Mouse (Mus musculus): ENCODE data around the gene Clk2. TPM values are rescaled to one million over a fixed set of nuclear protein-coding genes. Genes with fewer than 3 reads are reported as not detected.

The Clk2 gene
- total RNA-seq (2021) = 10 to 100 TPM; 55.2 to 55.7 TPM
- long read RNA-seq, experiment 1, transcript Clk2-203 (13 exons, 2,112 nt) = major isoform, 15 of 61 reads
- long read RNA-seq, experiment 1, transcript Clk2-202 (13 exons, 2,154 nt) = minor isoform, 9 of 61 reads
- long read RNA-seq, experiment 1, partial matches to known transcripts = 18 of 61 reads
- long read RNA-seq, experiment 1, other reads (novel, unspliced or antisense) = 17 of 61 reads
- long read RNA-seq, experiment 2, partial matches to known transcripts = 8 of 23 reads
- long read RNA-seq, experiment 2, other reads (novel, unspliced or antisense) = 7 of 23 reads

DNA sequence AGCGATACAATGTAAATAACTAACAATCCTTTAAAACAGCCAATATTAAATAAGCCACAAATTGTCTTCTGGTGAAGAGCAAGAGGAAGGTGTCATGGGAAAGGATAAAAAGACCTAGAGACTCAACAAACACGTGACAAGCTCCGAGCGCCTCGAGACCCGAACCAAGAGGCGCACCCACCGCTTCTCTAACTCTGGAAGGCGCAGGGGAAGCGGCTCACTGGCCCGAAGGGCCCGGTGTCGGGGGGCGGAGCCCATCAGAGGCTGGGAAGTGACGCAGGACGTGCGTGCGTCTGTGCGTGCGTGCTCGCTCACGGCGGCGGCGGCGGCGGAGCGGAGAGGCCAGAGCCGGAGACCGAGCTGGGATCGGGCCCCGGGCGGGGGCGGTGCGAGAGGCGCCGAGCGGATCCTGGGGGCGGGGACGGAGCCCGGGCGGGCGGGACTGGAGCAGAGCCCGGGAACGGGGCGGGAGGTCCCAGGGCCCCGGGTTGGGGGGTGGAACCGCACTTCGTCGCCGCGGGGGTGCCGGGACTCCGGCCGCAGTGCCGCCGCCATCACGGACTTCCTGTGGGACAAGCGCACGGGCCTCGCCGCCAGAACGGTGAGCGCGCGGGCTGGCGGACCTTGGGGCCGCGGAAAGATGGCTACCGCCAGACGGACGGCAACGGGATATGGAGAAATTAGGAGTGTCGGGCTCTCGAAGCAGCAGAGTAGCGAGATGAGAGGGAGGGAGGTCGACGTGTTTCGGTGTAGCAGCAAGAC, at the start of gene Clk2:
Clk2 (plus strand) TSS at position 290 of the 762 bp plus-strand sequence.
- DNase-seq = peak; percentile 97 to 98

- DNase-seq = peak in 1 of 2 experiments; percentile 49
These were observed 49.1 kb upstream of the Clk2 start for GRCm38 (mm10) chr3:89115522-89115921.

- peak; percentile 71 to 78 for DNase-seq
These were observed 41.3 kb upstream of the Clk2 start for GRCm38 (mm10) chr3:89123313-89123712.

- peak; percentile 73 to 80 for DNase-seq
These were observed 40.4 kb upstream of the Clk2 start for GRCm38 (mm10) chr3:89124241-89124640.

DNA sequence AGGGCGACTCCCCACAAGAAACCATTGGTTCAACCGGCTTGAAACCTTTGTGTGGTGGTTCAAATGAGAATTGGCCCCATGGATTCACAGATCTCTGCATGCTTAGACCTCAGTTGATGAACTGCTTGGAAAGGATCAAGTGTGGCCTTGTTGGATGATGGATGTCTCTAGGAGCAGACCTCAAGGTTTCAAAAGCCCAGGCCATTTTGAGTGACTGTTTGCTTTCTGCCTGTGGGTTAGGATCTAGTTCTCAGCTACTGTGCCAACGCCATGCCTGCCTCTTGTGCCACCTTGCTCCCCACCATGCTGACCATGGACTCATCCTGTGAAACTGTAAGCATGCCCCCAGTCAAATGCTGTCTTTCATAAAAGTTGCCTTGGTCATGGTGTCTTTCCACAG, 38.6 kb upstream of the Clk2 start:
- peak; percentile 15 to 25 for DNase-seq

- peak; percentile 44 to 50 for DNase-seq
These were observed 34.7 kb upstream of the Clk2 start for GRCm38 (mm10) chr3:89129908-89130307.

- no peak for DNase-seq
These were observed 32.8 kb upstream of the Clk2 start for GRCm38 (mm10) chr3:89131816-89132215.

GRCm38 (mm10) chr3:89132285-89133062, 32.1 kb upstream of the Clk2 start:
- peak; percentile 70 to 75 for DNase-seq

- no peak for DNase-seq
These were observed 31.5 kb upstream of the Clk2 start for GRCm38 (mm10) chr3:89133063-89133450.

- no peak for DNase-seq
These were observed 30.8 kb upstream of the Clk2 start for GRCm38 (mm10) chr3:89133752-89134151.

- no peak for DNase-seq
These were observed 28.6 kb upstream of the Clk2 start, which contains the start of gene Pklr for GRCm38 (mm10) chr3:89135958-89136357. Gene Pklr, plus strand, starts transcription at chr3:89136142.

GRCm38 (mm10) chr3:89136365-89136764, 28.2 kb upstream of the Clk2 start:
- no peak for DNase-seq

DNA sequence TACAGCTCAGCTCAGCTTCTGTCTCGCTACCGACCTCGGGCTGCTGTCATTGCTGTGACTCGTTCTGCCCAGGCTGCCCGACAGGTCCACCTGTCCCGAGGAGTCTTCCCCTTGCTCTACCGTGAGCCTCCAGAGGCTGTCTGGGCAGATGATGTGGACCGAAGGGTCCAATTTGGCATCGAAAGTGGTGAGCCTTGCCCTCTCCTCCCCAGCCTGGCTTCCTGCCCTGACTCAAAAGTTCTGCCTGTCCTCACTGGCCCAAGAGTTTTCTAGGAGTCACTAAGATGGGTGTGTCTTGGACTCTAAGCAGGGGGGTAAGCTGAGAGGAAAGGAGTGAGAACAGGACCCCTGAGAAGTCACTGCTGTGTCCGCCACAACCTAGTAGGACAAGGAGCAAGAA, 19.8 kb upstream of the Clk2 start:
- DNase-seq = no peak

GRCm38 (mm10) chr3:89145566-89145965, 19.0 kb upstream of the Clk2 start:
- no peak for DNase-seq

DNA sequence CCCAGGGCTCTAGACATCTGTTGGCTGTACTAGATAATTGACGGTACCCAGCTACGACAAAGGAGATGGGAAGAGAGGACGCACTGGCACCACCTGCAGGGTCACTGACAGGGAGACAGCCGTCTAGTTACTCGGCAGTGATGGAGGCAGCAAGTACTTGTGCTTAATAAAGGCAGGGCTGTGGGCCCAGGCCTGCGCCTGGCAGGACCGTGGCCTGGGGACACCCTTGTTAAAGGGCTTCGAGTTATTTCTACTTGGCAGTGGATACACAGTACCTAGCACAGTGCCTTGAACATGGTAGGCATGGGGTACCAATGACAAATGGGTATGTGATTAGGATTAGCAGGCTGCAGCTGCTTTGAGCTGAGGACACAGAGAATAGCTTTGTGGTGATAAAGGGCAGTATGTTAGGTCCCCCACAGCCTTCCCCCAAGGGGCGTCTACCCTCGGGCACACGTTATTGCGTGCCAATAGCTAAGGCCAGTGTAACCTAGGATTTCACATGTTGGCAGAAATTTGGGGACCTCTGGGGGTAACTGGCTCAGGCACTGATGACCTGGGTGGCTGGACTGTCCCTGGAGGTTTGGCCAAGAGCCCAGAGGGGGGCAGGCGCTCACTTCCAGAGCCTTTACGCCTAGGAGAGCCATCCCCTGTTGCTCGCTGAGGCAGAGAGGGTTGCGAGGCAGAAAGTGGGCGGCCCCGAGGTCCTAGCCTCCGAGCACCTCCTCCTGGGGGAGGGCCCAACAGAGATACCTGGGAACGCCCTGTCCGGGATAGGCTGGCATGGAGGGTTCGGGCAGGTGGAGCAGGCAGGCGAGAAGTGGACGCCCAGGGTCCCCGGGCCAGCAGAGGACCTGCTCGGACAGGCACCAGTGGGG, 17.3 kb upstream of the Clk2 start:
- peak; percentile 42 to 48 for DNase-seq

GRCm38 (mm10) chr3:89147979-89148311, 16.6 kb upstream of the Clk2 start:
- DNase-seq = peak in 1 of 2 experiments; percentile 16

DNA sequence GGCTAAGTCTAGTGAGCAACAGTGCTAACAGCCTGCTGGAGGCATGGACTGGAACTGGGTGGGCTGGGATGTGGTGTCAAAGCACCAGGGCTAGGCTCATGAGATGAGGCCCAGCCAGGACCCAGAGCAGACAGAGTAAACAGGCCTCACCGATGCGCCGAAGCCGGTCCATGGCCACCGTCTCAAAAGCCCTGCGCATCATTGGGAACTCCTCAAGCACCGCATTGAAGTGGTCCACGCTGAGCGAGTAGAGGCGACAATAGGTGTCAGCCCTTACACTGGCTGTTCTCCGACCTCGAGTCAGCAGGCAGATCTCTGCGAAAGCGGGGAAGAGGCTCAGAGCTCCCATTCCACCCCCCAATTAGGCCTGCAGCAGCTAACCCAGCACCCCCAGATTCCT, 16.0 kb upstream of the Clk2 start:
- DNase-seq = no peak

DNA sequence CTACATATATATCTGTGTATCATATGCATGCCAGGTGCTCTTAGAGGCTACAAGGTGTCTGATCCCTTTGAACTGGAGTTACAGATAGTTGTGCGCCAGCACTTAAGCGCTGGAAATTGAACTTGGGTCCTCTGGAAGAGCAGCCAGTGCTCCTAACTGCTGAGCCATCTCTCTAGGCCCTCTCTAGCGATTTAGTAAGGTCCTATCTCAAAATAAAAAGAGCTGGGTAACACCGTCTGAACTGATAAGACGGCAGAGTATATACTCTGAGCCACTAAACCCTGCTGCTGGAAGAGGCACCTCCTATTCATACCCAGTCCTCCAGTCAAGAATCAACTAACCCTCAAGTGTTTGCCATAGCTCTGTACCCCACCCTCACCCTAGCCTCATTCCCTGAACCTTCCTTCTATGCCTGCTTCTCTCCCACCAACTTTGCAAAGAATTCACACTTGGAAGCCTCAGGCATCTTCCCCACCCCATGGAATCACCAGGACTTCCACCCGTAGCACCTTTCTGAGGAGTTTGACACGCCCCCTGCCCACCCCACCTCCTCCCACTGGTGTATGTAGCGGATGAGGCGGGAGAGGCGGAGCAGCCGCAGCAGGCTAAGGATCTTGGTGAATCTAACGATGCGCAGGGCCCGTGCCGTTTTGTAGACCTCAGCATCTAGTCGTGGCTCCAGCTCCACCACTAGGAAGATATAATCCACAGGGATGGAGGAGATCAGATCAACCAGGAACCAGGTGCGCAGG, 12.3 kb upstream of the Clk2 start:
- DNase-seq = no peak

DNA sequence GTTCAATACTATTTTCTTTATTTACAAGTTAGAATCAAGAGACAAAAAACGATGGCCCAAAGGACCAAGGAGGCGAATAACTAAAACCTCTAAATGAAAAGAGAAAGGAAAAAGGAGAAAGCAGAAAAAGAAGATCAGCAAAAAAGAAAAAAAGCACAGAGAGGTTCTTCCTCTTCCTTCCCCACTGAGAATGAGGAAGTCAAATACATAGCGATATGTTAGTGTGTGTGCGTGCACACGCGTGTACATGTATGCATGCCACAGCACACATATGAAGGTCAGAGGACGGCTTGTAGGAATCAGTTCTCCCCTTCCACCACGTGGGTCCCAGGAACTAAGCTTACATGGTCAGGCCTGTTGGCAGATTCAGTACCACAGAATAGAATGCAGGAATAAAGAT, 7.6 kb upstream of the Clk2 start:
- no peak for DNase-seq

DNA sequence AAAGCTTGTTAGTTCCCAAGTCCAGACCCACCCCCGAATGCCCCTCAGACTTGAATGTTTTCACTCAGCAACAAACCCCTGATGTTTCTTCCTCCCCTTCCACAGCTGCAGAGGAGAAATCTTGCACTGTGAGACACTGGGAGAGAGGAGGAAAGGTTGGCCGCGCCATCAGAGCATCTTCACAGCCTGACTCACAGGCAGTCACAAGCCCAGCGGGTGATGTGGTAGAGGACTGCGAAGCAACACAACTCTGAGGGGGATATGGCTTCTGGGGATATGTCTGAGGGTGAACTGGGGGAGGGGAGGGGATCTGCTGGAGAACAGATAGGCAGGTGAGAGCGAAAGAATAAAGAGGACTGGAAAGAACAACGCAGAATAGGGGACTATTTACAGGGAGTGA, 5.9 kb upstream of the Clk2 start:
- no peak for DNase-seq

DNA sequence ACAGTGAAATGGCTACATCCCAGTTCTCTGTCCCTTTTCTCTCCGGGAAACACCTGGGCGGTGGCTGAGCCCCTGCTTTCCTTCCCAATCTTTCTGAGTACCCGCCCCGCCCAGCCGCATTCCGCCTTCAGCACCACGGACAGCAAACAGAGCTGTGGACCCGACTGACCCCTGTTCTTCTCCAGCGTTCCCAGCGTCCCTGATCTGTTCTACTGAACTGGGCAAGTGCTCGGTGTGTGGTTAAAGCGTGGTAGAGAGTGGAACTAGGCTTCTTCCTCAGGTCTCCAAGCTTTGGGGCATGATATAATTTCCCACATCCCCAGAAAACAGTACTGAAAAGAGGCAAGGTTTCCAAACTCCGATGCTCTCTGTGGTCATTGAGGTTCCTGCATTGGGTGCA, 5.4 kb upstream of the Clk2 start:
- DNase-seq = peak; percentile 82 to 83
